Mouse (Mus musculus) cerebellum, adult 18-20 months (tissue): ENCODE measurements at regions not wholly inside any gene's neighbourhood (a gene's known extent, or its start where the extent isn't known, plus 50 kb on each side); places are given as distances from the start of the nearest gene placed in this dataset.

ENCODE experiments used
- DNase-seq, 2 experiments: peaks; one replicate each; pipeline ENCODE4 v3.0.0; 2021

- DNase-seq = no peak
Observed at GRCm38 (mm10) chr17:47317651-47318050, 51.0 kb upstream of the Mrps10 start.

GRCm38 (mm10) chr17:47313162-47313561, 55.5 kb upstream of the Mrps10 start:
- no peak for DNase-seq

GRCm38 (mm10) chr17:47311272-47311671, 57.4 kb upstream of the Mrps10 start:
- no peak for DNase-seq

GRCm38 (mm10) chr17:47306027-47306761, 62.5 kb upstream of the Mrps10 start:
- no peak for DNase-seq

GRCm38 (mm10) chr17:47304463-47305199, 64.1 kb upstream of the Mrps10 start:
- no peak for DNase-seq

- DNase-seq = no peak
Observed at GRCm38 (mm10) chr17:47303600-47303999, 65.1 kb upstream of the Mrps10 start.

GRCm38 (mm10) chr17:47298396-47298919, 70.2 kb upstream of the Mrps10 start:
- DNase-seq = no peak

- DNase-seq = no peak
Observed at GRCm38 (mm10) chr17:47297965-47298364, 70.7 kb upstream of the Mrps10 start.

- no peak for DNase-seq
Observed at GRCm38 (mm10) chr17:47296709-47297450, 71.8 kb upstream of the Mrps10 start.

- DNase-seq = no peak
Observed at GRCm38 (mm10) chr17:47295315-47296011, 73.2 kb upstream of the Mrps10 start.

- DNase-seq = no peak
Observed at GRCm38 (mm10) chr17:47294091-47294534, 74.6 kb upstream of the Mrps10 start.

- no peak for DNase-seq
Observed at GRCm38 (mm10) chr17:47293178-47293577, 75.5 kb upstream of the Mrps10 start.

- DNase-seq = no peak
Observed at GRCm38 (mm10) chr17:47291558-47291957, 77.1 kb upstream of the Mrps10 start.

GRCm38 (mm10) chr17:47285616-47286015, 83.1 kb upstream of the Mrps10 start:
- DNase-seq = no peak

GRCm38 (mm10) chr17:47284236-47284635, 84.5 kb upstream of the Mrps10 start:
- DNase-seq = no peak

GRCm38 (mm10) chr17:47283158-47283557, 85.5 kb upstream of the Mrps10 start:
- no peak for DNase-seq

GRCm38 (mm10) chr17:47282476-47282875, 86.2 kb upstream of the Mrps10 start:
- no peak for DNase-seq

- no peak for DNase-seq
Observed at GRCm38 (mm10) chr17:47277890-47278289, 90.8 kb upstream of the Mrps10 start.

GRCm38 (mm10) chr17:47276639-47277038, 92.0 kb upstream of the Mrps10 start:
- DNase-seq = no peak

- DNase-seq = no peak
Observed at GRCm38 (mm10) chr17:47275796-47276311, 92.8 kb upstream of the Mrps10 start.

- DNase-seq = no peak
Observed at GRCm38 (mm10) chr17:47273309-47273708, 95.4 kb upstream of the Mrps10 start.

- DNase-seq = peak; percentile 81
Observed at GRCm38 (mm10) chr17:47271979-47272677, 96.6 kb upstream of the Mrps10 start.
